Mouse (Mus musculus): ENCODE results near the gene 1700034J05Rik.

GRCm38 (mm10) chr6:146979115-146979744 lies 25.0 kb upstream of the 1700034J05Rik start:
- TF ChIP-seq POLR2A (IDR thresholded peaks at IDR 0.05; ENCODE audit: borderline replicate concordance, low read depth, low read length) (no peak), CTCF (IDR thresholded peaks at IDR 0.05; ENCODE audit: low read depth, low read length) (no peak)
